Mouse (Mus musculus) stomach, embryonic 16.5 days (tissue): Measurements from ENCODE around the gene Clec2i. TPM values are rescaled to one million over a fixed set of nuclear protein-coding genes. Genes with fewer than 3 reads are reported as not detected.

Source experiments
- ATAC-seq: fragments of 200-750 bp; cut with Nextera tagmentation; 2 replicates; pipeline ENCODE4 v1.8.0; 2017; ENCODE audit warnings: moderate number of reproducible peaks, moderate TSS enrichment; ENCODE audit not compliant: insufficient read depth, low FRiP score
- H3K27ac ChIP-seq: fragments of 300-500 bp; sonication (generic); 2 replicates; pipeline ENCODE4 v1.5.1; 2014; ENCODE audit warnings: low read length
- H3K27me3 ChIP-seq: fragments of 300-500 bp; sonication (generic); 2 replicates; pipeline ENCODE4 v1.6.1; 2014; ENCODE audit warnings: low read length, control low read depth, mixed read lengths; ENCODE audit not compliant: control insufficient read depth, insufficient read depth
- H3K36me3 ChIP-seq: fragments of 300-500 bp; sonication (generic); 2 replicates; pipeline ENCODE4 v1.6.1; 2014; ENCODE audit warnings: low read length; ENCODE audit not compliant: control insufficient read depth, insufficient read depth
- H3K4me1 ChIP-seq: fragments of 300-500 bp; sonication (generic); 2 replicates; pipeline ENCODE4 v1.6.1; 2014; ENCODE audit warnings: low read length, control low read depth, mixed read lengths; ENCODE audit not compliant: control insufficient read depth, insufficient read depth
- H3K4me2 ChIP-seq: fragments of 300-500 bp; sonication (generic); 2 replicates; pipeline ENCODE4 v1.6.1; 2014; ENCODE audit warnings: low read depth, low read length, mixed read lengths
- H3K4me3 ChIP-seq: fragments of 300-500 bp; sonication (generic); replicated peaks from 2 replicates; pipeline ENCODE4 v1.5.1; 2014; ENCODE audit warnings: mild to moderate bottlenecking, low read length
- H3K9ac ChIP-seq: fragments of 300-500 bp; sonication (generic); 2 replicates; pipeline ENCODE4 v1.6.1; 2014; ENCODE audit warnings: low read length
- H3K9me3 ChIP-seq: fragments of 300-500 bp; sonication (generic); replicated peaks from 2 replicates; pipeline ENCODE4 v1.6.1; 2016; ENCODE audit warnings: low read length, control low read depth; ENCODE audit not compliant: control insufficient read depth
- WGBS: fragments of 180-500 bp; shearing (Covaris S2); extraction: QIAGEN DNeasy Blood & Tissue Kit; methylation state at CpG from one replicate; pipeline ENCODE4 v1.1.7; 2014; 5-methylcytosine and 5-hydroxymethylcytosine counted together
- polyA plus RNA-seq: library from polyadenylated mRNA; unstranded; fragments of >200 nt; fragmentation: Nextera tagmentation; extraction: Ambion mirVana; gene quantifications from 2 replicates; pipeline ENCODE4 v1.2.1, GENCODE M21; 2015

Clec2i gene
- polyA plus RNA-seq, 1 experiment from 2014 or later, result 0.25 TPM

- 70% methylated on average over 3 of the region's 3 CpGs for WGBS
Measured at GRCm38 (mm10) chr6:128852766-128853165, 34.6 kb upstream of the Clec2i start.

DNA sequence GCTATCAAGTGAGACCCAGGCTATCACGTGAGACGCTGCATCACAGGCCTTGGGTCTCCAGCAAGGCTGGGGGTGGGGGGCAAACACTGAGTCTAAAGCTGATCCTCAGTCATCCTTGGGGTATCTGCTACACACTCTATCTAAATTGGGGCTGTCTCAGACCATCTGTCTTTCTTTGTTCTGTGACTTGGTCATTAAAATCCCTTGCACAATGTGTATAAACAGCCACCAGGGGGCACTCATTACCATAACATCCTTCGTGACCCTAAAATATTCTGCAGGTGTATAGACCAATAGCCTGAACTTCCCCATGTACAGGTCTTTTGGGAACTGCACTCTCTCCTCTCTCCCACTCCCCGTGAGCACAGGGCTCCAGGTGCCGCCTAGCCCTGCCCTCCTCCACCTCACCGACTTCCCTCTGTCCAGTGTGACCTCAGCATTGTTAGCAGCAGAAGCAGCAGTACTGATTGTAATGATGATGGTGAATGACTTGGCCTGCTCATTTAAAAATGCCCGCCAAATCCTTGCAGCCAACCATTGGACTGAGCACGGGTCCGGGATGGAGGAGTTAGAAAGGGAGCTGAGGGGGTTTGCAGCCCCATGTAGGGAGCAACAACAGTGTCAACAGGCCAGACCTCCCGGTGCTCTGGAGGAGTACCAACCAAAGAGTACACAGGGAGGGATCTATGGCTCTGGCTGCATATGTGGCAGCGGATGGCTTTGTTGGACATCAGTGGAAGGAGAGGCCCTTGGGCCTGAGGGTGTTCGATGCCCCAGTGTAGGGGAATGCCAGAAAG is 33.2 kb upstream of the Clec2i start:
- no peaks in the 10 kb centered on the region for H3K27me3 ChIP-seq
- H3K9me3 ChIP-seq, result no peaks in the 10 kb centered on the region
- no peak overlapping the region for H3K27ac ChIP-seq
- no peak overlapping the region for H3K9ac ChIP-seq
- peak; percentile 42; the same call in 1 of the 2 replicates for ATAC-seq
- 45% methylated on average over 12 of the region's 12 CpGs for WGBS
- no peak overlapping the region for H3K4me2 ChIP-seq
- no peak overlapping the region for H3K4me3 ChIP-seq
- H3K36me3 ChIP-seq, result no peaks in the 10 kb centered on the region
- peaks cover 7% of the 10 kb centered on the region; the same call in 1 of the 2 replicates for H3K4me1 ChIP-seq

More at GRCm38 (mm10) chr6:128852766-128853165, 34.6 kb upstream of the Clec2i start:
- Histone ChIP-seq H3K4me2 (no peak overlapping the region), H3K27ac (no peak overlapping the region), H3K4me1 (peaks cover 7% of the 10 kb centered on the region; the same call in 1 of the 2 replicates), H3K27me3 (no peaks in the 10 kb centered on the region), H3K9ac (no peak overlapping the region), H3K36me3 (no peaks in the 10 kb centered on the region), H3K4me3 (no peak overlapping the region), H3K9me3 (no peaks in the 10 kb centered on the region)
- ATAC-seq, result no peak

DNA sequence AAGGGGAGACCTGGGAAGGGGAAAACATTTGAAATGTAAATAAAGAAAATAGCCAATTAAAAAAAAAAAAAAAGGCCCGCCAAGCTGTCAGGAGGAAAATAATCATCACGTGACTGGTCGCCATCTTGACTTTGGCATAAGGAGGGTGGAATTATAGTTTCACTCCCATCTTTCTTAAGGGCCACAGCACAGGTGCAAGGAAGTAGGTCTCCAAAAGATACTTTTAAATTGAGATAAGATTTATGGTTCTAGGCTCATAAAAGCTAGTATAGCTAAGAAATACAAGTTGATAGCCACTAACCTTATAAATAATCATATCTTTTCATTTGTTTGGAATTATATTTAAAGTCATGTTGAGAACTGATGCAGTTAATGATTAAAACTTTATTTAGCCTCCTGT is 32.5 kb upstream of the Clec2i start:
- Histone ChIP-seq H3K9ac (no peak overlapping the region), H3K4me1 (peaks cover 7% of the 10 kb centered on the region; the same call in 1 of the 2 replicates), H3K27ac (no peak overlapping the region), H3K9me3 (no peaks in the 10 kb centered on the region), H3K4me3 (no peak overlapping the region), H3K4me2 (no peak overlapping the region), H3K27me3 (no peaks in the 10 kb centered on the region), H3K36me3 (no peaks in the 10 kb centered on the region)
- ATAC-seq, result no peak
- WGBS, result 91% methylated on average over 3 of the region's 3 CpGs

DNA sequence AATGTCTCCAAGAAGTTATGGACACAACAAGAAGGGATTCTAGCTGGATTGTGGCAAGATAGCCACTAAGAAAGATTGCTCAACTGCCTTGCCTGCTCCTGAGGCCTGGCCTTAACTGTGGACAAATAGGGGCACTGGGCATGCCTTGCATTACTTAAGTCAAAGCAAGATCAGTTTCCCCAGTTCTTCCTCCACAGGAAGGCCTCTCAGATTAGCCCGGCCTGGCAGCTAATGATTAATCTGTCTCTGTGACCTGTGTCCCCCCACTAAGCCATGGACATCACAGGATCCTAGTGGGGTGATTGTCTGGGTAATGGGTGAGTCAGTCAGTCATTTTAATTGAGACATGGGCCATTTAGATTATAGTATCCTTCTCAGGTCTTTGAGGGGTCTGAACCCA is 31.9 kb upstream of the Clec2i start:
- Histone ChIP-seq H3K4me1 (peaks cover 7% of the 10 kb centered on the region; the same call in 1 of the 2 replicates), H3K9me3 (no peaks in the 10 kb centered on the region), H3K4me2 (no peak overlapping the region), H3K9ac (no peak overlapping the region), H3K27me3 (no peaks in the 10 kb centered on the region), H3K4me3 (no peak overlapping the region), H3K36me3 (no peaks in the 10 kb centered on the region), H3K27ac (no peak overlapping the region)
- ATAC-seq, result no peak
- 42% methylated on average over 1 of the region's 1 CpGs for WGBS

GRCm38 (mm10) chr6:128856250-128856649 is 31.1 kb upstream of the Clec2i start:
- H3K4me2 ChIP-seq, result no peak overlapping the region
- H3K9me3 ChIP-seq, result no peaks in the 10 kb centered on the region
- no peak overlapping the region for H3K4me3 ChIP-seq
- no peak overlapping the region; the same call in 1 of the 2 replicates for H3K9ac ChIP-seq
- H3K4me1 ChIP-seq, result peaks cover 7% of the 10 kb centered on the region; the same call in 1 of the 2 replicates
- H3K27me3 ChIP-seq, result no peaks in the 10 kb centered on the region
- ATAC-seq, result peak; percentile 88
- H3K27ac ChIP-seq, result no peak overlapping the region
- 27% methylated on average over 5 of the region's 5 CpGs for WGBS
- H3K36me3 ChIP-seq, result no peaks in the 10 kb centered on the region

DNA sequence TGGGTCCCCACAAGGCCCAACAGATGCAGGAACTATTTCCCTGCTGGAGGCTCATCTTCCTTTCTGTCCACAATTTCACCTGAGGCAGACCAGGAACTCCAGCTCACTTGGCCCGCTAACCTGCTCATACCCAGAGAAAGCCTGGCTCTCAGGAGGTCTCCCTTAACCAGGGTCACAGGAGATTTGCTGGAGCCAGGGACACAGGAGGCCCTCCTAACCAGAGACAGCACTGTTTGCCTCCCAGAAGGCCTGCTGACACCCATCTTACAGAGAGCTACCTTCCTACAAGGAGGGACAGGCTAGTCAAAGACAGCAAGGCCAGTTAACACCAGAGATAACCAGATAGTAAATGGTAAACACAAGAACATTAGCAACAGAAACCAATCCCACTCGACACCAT is 29.4 kb upstream of the Clec2i start:
- 83% methylated on average over 2 of the region's 2 CpGs for WGBS
- no peaks in the 10 kb centered on the region for H3K36me3 ChIP-seq
- no peak for ATAC-seq

DNA sequence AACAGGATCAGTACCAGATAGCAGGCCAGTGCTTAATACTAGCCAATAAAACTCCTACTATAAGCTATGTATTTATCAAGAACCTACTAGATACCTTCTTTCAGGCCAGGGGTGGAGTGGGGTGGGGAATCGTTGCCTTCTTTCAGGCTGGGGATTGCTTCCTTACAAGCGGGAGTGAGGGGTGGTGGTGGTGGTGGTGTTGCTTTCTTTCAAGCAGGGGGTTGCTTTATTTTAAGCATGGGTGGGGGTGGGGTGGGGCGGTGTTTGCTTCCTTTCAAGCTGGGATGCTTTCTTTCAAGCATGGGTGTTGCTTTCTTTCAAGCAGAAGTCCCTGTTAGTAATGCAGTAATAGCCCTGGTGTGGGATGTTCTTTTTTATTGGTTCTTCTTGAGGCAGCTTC is 18.5 kb upstream of the Clec2i start:
- Histone ChIP-seq H3K9ac (no peak overlapping the region), H3K9me3 (no peaks in the 10 kb centered on the region), H3K4me3 (no peak overlapping the region), H3K27ac (no peak overlapping the region), H3K36me3 (no peaks in the 10 kb centered on the region), H3K4me1 (0 out of 2 replicates have a peak, but pooled peaks cover 4% of the 10 kb centered on the region), H3K27me3 (no peaks in the 10 kb centered on the region), H3K4me2 (no peak overlapping the region)
- no peak for ATAC-seq
- WGBS, result 36% methylated on average over 3 of the region's 3 CpGs

More for the DNA sequence above, 29.4 kb upstream of the Clec2i start:
- Histone ChIP-seq H3K4me3 (no peak overlapping the region), H3K4me2 (no peak overlapping the region), H3K27me3 (no peaks in the 10 kb centered on the region), H3K9ac (no peak overlapping the region), H3K9me3 (no peaks in the 10 kb centered on the region), H3K4me1 (peaks cover 7% of the 10 kb centered on the region; the same call in 1 of the 2 replicates), H3K27ac (no peak overlapping the region)

GRCm38 (mm10) chr6:128871910-128872610 is 15.3 kb upstream of the Clec2i start:
- H3K27me3 ChIP-seq, result no peaks in the 10 kb centered on the region
- no peak for ATAC-seq
- no peak overlapping the region for H3K4me2 ChIP-seq
- H3K36me3 ChIP-seq, result no peaks in the 10 kb centered on the region
- 0 out of 2 replicates have a peak, but pooled peaks cover 4% of the 10 kb centered on the region for H3K4me1 ChIP-seq
- WGBS, result 76% methylated on average over 1 of the region's 1 CpGs
- no peaks in the 10 kb centered on the region for H3K9me3 ChIP-seq
- no peak overlapping the region for H3K9ac ChIP-seq
- no peak overlapping the region for H3K4me3 ChIP-seq
- H3K27ac ChIP-seq, result no peak overlapping the region

DNA sequence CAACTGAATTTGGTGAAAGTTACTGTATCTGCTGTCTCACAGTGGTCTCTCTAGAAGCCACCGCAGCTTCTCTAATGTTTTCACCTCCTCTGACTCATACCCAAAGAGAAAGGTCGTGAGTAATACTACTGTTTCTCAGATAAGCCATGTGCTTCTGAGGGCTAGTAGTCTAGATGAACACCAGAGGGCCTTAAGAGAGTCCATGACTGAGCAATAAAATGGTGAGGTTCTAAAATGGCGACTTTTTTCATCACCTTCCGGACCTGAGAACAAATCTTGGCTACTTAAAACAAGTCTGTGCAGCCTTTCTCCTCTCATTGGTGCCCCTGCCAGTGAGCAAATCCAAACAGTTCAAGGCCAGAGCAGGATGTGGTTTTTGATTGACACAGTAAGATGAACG is 1.4 kb downstream of the Clec2i start:
- Histone ChIP-seq H3K4me1 (no peaks in the 10 kb centered on the region), H3K9ac (no peak overlapping the region), H3K27me3 (no peaks in the 10 kb centered on the region), H3K4me3 (no peak overlapping the region), H3K9me3 (no peaks in the 10 kb centered on the region), H3K4me2 (no peak overlapping the region), H3K27ac (no peak overlapping the region), H3K36me3 (no peaks in the 10 kb centered on the region)
- WGBS, result 77% methylated on average over 5 of the region's 5 CpGs
- ATAC-seq, result 0 out of 2 replicates have a peak, but pooled peaks have one; percentile 37
